Mouse (Mus musculus) brain, embryonic 14.5 days (tissue): ENCODE data around the gene Med20. TPM values are rescaled to one million over a fixed set of nuclear protein-coding genes. Genes with fewer than 3 reads are reported as not detected.

Experiments
- DNase-seq: peaks from one replicate; pipeline ENCODE4 v3.0.0-alpha.2; 2011; ENCODE audit warnings: low read depth
- CTCF ChIP-seq: fragments of 200-500 bp; IDR thresholded peaks from 2 replicates; pipeline ENCODE4 v1.5.1; 2012; ENCODE audit warnings: inconsistent platforms, mild to moderate bottlenecking, moderate library complexity, borderline replicate concordance; ENCODE audit not compliant: insufficient read depth, insufficient read length; ENCODE audit errors: extremely low read depth
- POLR2A ChIP-seq: fragments of 200-500 bp; IDR thresholded peaks from 2 replicates; pipeline ENCODE4 v1.6.1; 2012; ENCODE audit warnings: mild to moderate bottlenecking, inconsistent platforms, borderline replicate concordance; ENCODE audit not compliant: poor library complexity, insufficient read depth, insufficient read length, severe bottlenecking; ENCODE audit errors: extremely low read depth
- polyA plus RNA-seq: library from polyadenylated mRNA; depleted of rRNA; stranded (reverse); fragments of >200 nt; gene quantifications from 2 replicates; pipeline ENCODE4 v1.2.3, GENCODE M21; 2012; rRNA removed

The Med20 gene
- polyA plus RNA-seq, 1 experiment: 43.1 TPM

DNA sequence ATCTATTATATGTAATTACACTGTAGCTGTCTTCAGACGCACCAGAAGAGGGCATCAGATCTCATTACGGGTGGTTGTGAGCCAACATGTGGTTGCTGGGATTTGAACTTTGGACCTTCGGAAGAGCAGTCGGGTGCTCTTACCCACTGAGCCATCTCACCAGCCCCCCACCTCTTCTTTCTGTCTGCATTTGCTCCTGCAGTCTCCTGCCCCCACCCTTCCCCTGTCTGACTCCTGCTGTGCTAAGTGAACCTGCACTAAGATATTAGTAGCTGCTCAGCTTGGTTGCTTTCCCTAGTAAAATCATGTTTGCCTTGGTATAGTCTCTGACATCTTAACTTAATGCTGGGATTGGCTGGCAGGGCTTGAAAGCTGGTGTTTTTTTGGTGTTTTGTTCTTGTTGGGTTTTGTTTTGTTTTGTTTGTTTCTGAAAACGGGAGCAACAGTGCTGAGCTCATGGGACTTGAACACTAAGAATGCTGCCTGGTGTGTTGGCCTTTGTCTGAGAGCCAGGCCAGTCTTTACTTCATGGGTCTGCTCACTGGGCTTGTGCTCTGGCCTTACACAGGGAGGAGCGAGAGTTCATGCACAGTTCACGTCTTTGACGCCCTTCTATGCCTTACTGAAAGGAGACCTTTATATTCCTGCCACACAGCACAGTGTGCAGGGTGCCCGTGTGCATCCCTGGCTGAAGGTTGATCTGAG lies 51.8 kb downstream of the Med20 start:
- no peak for TF ChIP-seq CTCF
- TF ChIP-seq POLR2A: no peak
- peak; percentile 59 for DNase-seq

DNA sequence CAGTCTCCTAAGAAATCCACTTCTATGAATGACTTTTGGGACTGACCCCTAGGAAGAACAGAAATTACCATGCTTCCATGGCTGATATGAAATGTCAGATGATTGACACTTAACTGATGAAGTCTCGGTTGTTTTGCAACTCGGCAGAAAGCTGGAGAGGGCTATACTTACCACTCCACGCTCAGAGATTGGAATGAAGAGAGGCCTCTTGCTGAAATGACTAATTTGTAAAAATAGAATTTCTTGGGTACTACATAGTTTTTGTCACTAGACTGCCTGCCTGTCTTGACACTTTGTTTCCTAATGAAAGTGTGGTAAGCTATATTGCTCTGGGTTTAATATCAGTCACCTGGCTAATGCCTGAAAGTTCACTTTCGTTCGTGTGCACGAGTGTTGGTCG lies 53.1 kb downstream of the Med20 start:
- TF ChIP-seq POLR2A (no peak), CTCF (no peak)
- no peak for DNase-seq

- DNase-seq: peak; percentile 62
- TF ChIP-seq CTCF: no peak
- TF ChIP-seq POLR2A: no peak
Observed at GRCm38 (mm10) chr17:47669166-47669565, 57.8 kb downstream of the Med20 start.

DNA sequence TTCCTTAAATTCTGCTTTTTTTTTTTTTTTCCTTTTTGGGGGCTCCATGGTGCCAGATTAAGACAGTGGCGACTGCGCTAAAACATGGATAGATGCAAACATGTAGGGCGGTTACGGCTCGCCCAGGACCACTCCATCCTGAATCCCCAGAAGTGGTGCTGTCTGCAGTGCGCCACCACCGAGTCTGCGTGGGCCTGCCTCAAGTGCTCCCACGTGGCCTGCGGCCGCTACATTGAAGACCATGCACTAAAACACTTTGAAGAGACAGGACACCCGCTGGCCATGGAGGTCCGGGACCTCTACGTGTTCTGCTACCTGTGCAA lies 60.6 kb downstream of the Med20 start:
- no peak for TF ChIP-seq POLR2A
- TF ChIP-seq CTCF: no peak
- no peak for DNase-seq

DNA sequence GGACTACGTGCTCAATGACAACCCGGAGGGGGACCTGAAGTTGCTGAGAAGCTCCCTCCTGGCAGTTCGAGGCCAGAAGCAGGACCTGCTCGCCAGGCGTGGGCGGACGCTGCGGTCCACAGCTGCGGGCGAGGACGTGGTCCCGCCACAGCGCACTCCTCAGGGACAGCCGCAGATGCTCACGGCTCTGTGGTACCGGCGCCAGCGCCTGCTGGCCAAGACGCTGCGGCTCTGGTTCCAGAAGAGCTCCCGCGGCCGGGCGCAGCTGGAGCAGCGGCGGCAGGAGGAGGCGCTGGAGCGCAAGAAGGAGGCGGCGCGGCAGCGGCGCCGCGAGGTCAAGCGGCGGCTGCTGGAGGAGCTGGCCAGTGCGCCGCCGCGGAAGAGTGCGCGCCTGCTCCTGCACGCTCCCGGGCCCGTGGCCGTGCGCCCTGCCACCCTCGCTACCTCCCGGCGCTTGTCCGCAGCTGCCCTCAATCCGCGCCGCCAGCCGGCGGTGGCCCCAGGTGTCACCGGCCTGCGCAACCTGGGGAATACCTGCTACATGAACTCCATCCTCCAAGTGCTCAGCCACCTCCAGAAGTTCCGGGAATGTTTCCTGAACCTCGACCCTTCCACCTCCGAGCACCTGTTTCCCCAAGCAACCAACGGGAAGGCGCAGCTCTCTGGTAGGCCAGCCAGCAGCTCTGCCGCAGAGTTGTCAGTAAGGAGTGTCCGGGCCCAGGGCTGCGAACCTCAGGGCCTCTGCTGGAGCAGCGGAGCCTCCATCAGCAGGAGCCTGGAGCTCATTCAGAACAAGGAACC lies 61.1 kb downstream of the Med20 start:
- peak; percentile 70 for DNase-seq
- no peak for TF ChIP-seq CTCF
- TF ChIP-seq POLR2A: no peak

Other genes starting within 250 kb of the Med20 start
- gene Mrps10, start 242.7 kb upstream of the Med20 start, polyA plus RNA-seq: 46.2 and 47.5 TPM in 2 replicates
- 1.2 TPM in 2 replicates for gene Guca1b, start 226.2 kb upstream of the Med20 start, polyA plus RNA-seq
- gene Guca1a, start 211.0 kb upstream of the Med20 start, polyA plus RNA-seq: 0.43 and 0.83 TPM in 2 replicates
- gene AI661453, start 175.0 kb upstream of the Med20 start, polyA plus RNA-seq: 0.42 and 0.85 TPM in 2 replicates
- 0.41 and 0.53 TPM in 2 replicates for gene 1700001C19Rik, start 174.2 kb upstream of the Med20 start, polyA plus RNA-seq
- gene Taf8, start 109.3 kb upstream of the Med20 start, polyA plus RNA-seq: 34.2 and 44.1 TPM in 2 replicates
- 59.7 and 68.5 TPM in 2 replicates for gene Ccnd3, start 106.5 kb upstream of the Med20 start, polyA plus RNA-seq
- gene Bysl, start 90 bp upstream of the Med20 start, polyA plus RNA-seq: 27.1 and 31.1 TPM in 2 replicates
- gene Gm20517, start within 50 bp of the Med20 start, polyA plus RNA-seq: 1.7 and 2.6 TPM in 2 replicates
- gene Usp49, start 19.1 kb downstream of the Med20 start, polyA plus RNA-seq: 32.8 and 36.9 TPM in 2 replicates
- gene Tomm6, start 76.8 kb downstream of the Med20 start, polyA plus RNA-seq: 97.2 and 102 TPM in 2 replicates
- 54.2 and 55.4 TPM in 2 replicates for gene Frs3, start 77.4 kb downstream of the Med20 start, polyA plus RNA-seq
- 4.9 and 5.1 TPM in 2 replicates for gene Gm21981, start 82.9 kb downstream of the Med20 start, polyA plus RNA-seq
- 0.52 and 1.0 TPM in 2 replicates for gene Prickle4, start 83.2 kb downstream of the Med20 start, polyA plus RNA-seq
- not detected in 2 replicates for gene Pgc, start 115.3 kb downstream of the Med20 start, polyA plus RNA-seq
- 2.0 and 3.2 TPM in 2 replicates for gene Tfeb, start 125.4 kb downstream of the Med20 start, polyA plus RNA-seq
- 35.8 and 37.8 TPM in 2 replicates for gene Mdfi, start 223.1 kb downstream of the Med20 start, polyA plus RNA-seq